Mouse (Mus musculus): ENCODE measurements around the gene Gas7.

The Gas7 gene

GRCm38 (mm10) chr11:67579136-67579535 is 123.9 kb downstream of the Gas7 start:
- no peak for DNase-seq

- no peak for DNase-seq
Measured at GRCm38 (mm10) chr11:67581549-67581948, 126.3 kb downstream of the Gas7 start.

GRCm38 (mm10) chr11:67582570-67582969 is 127.3 kb downstream of the Gas7 start:
- no peak for DNase-seq

GRCm38 (mm10) chr11:67585016-67585415 is 129.8 kb downstream of the Gas7 start:
- DNase-seq: no peak

- no peak for DNase-seq
Measured at GRCm38 (mm10) chr11:67585629-67586028, 130.4 kb downstream of the Gas7 start.

- DNase-seq: peak in 1 of 2 experiments; percentile 51
Measured at GRCm38 (mm10) chr11:67586231-67586994, 131.2 kb downstream of the Gas7 start.

- DNase-seq: peak in 1 of 2 experiments; percentile 38
Measured at GRCm38 (mm10) chr11:67588196-67588827, 133.1 kb downstream of the Gas7 start.

GRCm38 (mm10) chr11:67588828-67589314 is 133.6 kb downstream of the Gas7 start:
- peak; percentile 68 to 73 for DNase-seq

- peak; percentile 95 to 96 for DNase-seq
Measured at GRCm38 (mm10) chr11:67596233-67596632, 141.0 kb downstream of the Gas7 start.

- peak; percentile 36 to 53 for DNase-seq
Measured at GRCm38 (mm10) chr11:67596856-67597255, 141.6 kb downstream of the Gas7 start.

- peak; percentile 35 to 40 for DNase-seq
Measured at GRCm38 (mm10) chr11:67597388-67597787, 142.2 kb downstream of the Gas7 start.

- no peak for DNase-seq
Measured at GRCm38 (mm10) chr11:67599141-67599540, 143.9 kb downstream of the Gas7 start.

- peak; percentile 47 to 60 for DNase-seq
Measured at GRCm38 (mm10) chr11:67600710-67601430, 145.6 kb downstream of the Gas7 start.

GRCm38 (mm10) chr11:67602711-67603369 is 147.6 kb downstream of the Gas7 start:
- DNase-seq: peak; percentile 80 to 86

GRCm38 (mm10) chr11:67604481-67604880 is 149.2 kb downstream of the Gas7 start:
- no peak for DNase-seq

- DNase-seq: peak; percentile 38 to 43
Measured at GRCm38 (mm10) chr11:67608114-67608683, 153.0 kb downstream of the Gas7 start.

GRCm38 (mm10) chr11:67612158-67612839 is 157.1 kb downstream of the Gas7 start:
- DNase-seq: no peak

GRCm38 (mm10) chr11:67616557-67617239 is 161.5 kb downstream of the Gas7 start:
- DNase-seq: peak; percentile 65 to 68

GRCm38 (mm10) chr11:67622340-67622739 is 167.1 kb downstream of the Gas7 start:
- DNase-seq: no peak

- DNase-seq: no peak
Measured at GRCm38 (mm10) chr11:67627179-67627578, 171.9 kb downstream of the Gas7 start.

- no peak for DNase-seq
Measured at GRCm38 (mm10) chr11:67628522-67628921, 173.3 kb downstream of the Gas7 start.
